Mouse (Mus musculus): ENCODE results near the gene Shisal2a. TPM values are rescaled to one million over a fixed set of nuclear protein-coding genes. Genes with fewer than 3 reads are reported as not detected.

Gene Shisal2a
- total and polyA plus RNA-seq, 3 experiments: not detected

- Histone ChIP-seq H3K4me2 (ENCODE audit: insufficient read depth, low read depth, poor library complexity, severe bottlenecking) (no peak overlapping the region), H3K9me3 (replicated peaks; ENCODE audit: low read length) (no peaks in the 10 kb centered on the region), H3K79me2 (replicated peaks; ENCODE audit: control insufficient read depth, extremely low read depth, insufficient read depth, poor library complexity, severe bottlenecking) (no peaks in the 10 kb centered on the region), H3K27ac (ENCODE audit: insufficient read depth, low read depth) (no peak overlapping the region), H3K4me3 (replicated peaks in 1 of 3; ENCODE audit: low read depth in 2 of 3, low read length in 2 of 3, poor library complexity in 1 of 3) (no peak overlapping the region), H3K27me3 (replicated peaks) (no peaks in the 10 kb centered on the region), H3K4me1 (ENCODE audit: control insufficient read depth in 1 of 2, insufficient read depth in 2 of 2) (peaks cover 16 to 49% of the 10 kb centered on the region in 2 experiments), H3K9ac (ENCODE audit: insufficient read depth, low read depth) (no peak overlapping the region), H3K36me3 (replicated peaks in 1 of 2; ENCODE audit: control insufficient read depth in 1 of 2, insufficient read depth in 1 of 2, low read length in 1 of 2) (no peaks in the 10 kb centered on the region)
- in situ Hi-C loops (cut with MboI; ENCODE audit: low pct_ligation_motif_present, low pct_unique_long_range_greater_than_20kb, low sequenced_read_pairs): no loop called here
- TF ChIP-seq USF2 (conservative IDR thresholded peaks at IDR 0.05; ENCODE audit: low read depth, low read length) (no peak), JUND (conservative IDR thresholded peaks at IDR 0.05; ENCODE audit: low read depth, low read length) (no peak), MYC (IDR thresholded peaks at IDR 0.05; ENCODE audit: low read depth, low read length) (no peak), JUN (IDR thresholded peaks at IDR 0.05; ENCODE audit: insufficient read depth, low read depth, low read length) (no peak), CTCF (conservative IDR thresholded peaks at IDR 0.05 in 1 of 2, IDR thresholded peaks at IDR 0.05 in 1 of 2; ENCODE audit: low read depth in 2 of 2, low read length in 2 of 2) (no peak), NELFE (IDR thresholded peaks at IDR 0.05; ENCODE audit: low read depth, low read length) (no peak), ZMIZ1 (IDR thresholded peaks at IDR 0.05; ENCODE audit: low read depth, low read length) (no peak), NRF1 (IDR thresholded peaks at IDR 0.05; ENCODE audit: low read depth, low read length) (no peak), ELF1 (IDR thresholded peaks at IDR 0.05; ENCODE audit: low read depth, low read length) (peak; percentile 72), MXI1 (IDR thresholded peaks at IDR 0.05; ENCODE audit: low read depth, low read length) (no peak), BHLHE40 (IDR thresholded peaks at IDR 0.05; ENCODE audit: low read depth, low read length) (no peak), GABPA (IDR thresholded peaks at IDR 0.05; ENCODE audit: insufficient replicate concordance, low read depth, low read length) (no peak), SIN3A (IDR thresholded peaks at IDR 0.05; ENCODE audit: low read length) (no peak), UBTF (IDR thresholded peaks at IDR 0.05; ENCODE audit: low read depth, low read length) (no peak), PAX5 (IDR thresholded peaks at IDR 0.05; ENCODE audit: low read length) (no peak), USF1 (IDR thresholded peaks at IDR 0.05; ENCODE audit: low read depth, low read length) (no peak), SMC3 (IDR thresholded peaks at IDR 0.05; ENCODE audit: low read depth, low read length) (no peak), TBP (conservative IDR thresholded peaks at IDR 0.05; ENCODE audit: low read depth, low read length) (0 out of 2 replicates have a peak, but pooled peaks have one; percentile 33), CHD2 (IDR thresholded peaks at IDR 0.05; ENCODE audit: low read length) (peak; percentile 54; the same call in 1 of the 2 replicates), RAD21 (IDR thresholded peaks at IDR 0.05; ENCODE audit: low read depth, low read length) (no peak), MAX (IDR thresholded peaks at IDR 0.05; ENCODE audit: low read length) (no peak), ETS1 (conservative IDR thresholded peaks at IDR 0.05; ENCODE audit: low read depth, low read length) (no peak; the same call in 1 of the 2 replicates), ZC3H11A (IDR thresholded peaks at IDR 0.05; ENCODE audit: low read depth, low read length) (no peak), CHD1 (IDR thresholded peaks at IDR 0.05; ENCODE audit: low read depth, low read length) (no peak), HCFC1 (IDR thresholded peaks at IDR 0.05; ENCODE audit: low read depth, low read length) (no peak), EP300 (IDR thresholded peaks at IDR 0.05; ENCODE audit: low read length) (peak; percentile 46; the same call in 1 of the 2 replicates)
- dilution Hi-C loops (cut with MboI; ENCODE audit: extremely low pct_ligation_motif_present, extremely low pct_unique_long_range_greater_than_20kb, low sequenced_read_pairs): no loop called here
- DNase-seq (ENCODE audit: extremely low read depth): peak; percentile 65
These were observed 64.2 kb downstream of the Shisal2a start for GRCm38 (mm10) chr4:108318649-108319615.

Other genes starting within 250 kb of the Shisal2a start
- 97.8 and 103 TPM in 2 replicates for gene Scp2, start 238.4 kb downstream of the Shisal2a start, total RNA-seq (2012; rRNA removed)
- 121 and 127 TPM in 2 replicates for gene Scp2, start 238.4 kb downstream of the Shisal2a start, total RNA-seq (2014; rRNA removed)
- 65.0 and 65.8 TPM in 2 replicates for gene Scp2, start 238.4 kb downstream of the Shisal2a start, polyA plus RNA-seq (2012; ENCODE audit: insufficient read length, low read depth)
- gene Echdc2, start 217.9 kb downstream of the Shisal2a start, total RNA-seq (2012; rRNA removed): 47.0 and 51.1 TPM in 2 replicates
- 45.5 and 51.9 TPM in 2 replicates for gene Echdc2, start 217.9 kb downstream of the Shisal2a start, total RNA-seq (2014; rRNA removed)
- 53.4 and 54.3 TPM in 2 replicates for gene Echdc2, start 217.9 kb downstream of the Shisal2a start, polyA plus RNA-seq (2012; ENCODE audit: insufficient read length, low read depth)
- gene Zyg11a, start 165.3 kb downstream of the Shisal2a start, total RNA-seq (2012; rRNA removed): not detected in 2 replicates
- gene Zyg11a, start 165.3 kb downstream of the Shisal2a start, total RNA-seq (2014; rRNA removed): not detected in 2 replicates
- not detected in 2 replicates for gene Zyg11a, start 165.3 kb downstream of the Shisal2a start, polyA plus RNA-seq (2012; ENCODE audit: insufficient read length, low read depth)
- gene Zyg11b, start 82.3 kb downstream of the Shisal2a start, total RNA-seq (2012; rRNA removed): 9.0 and 9.3 TPM in 2 replicates
- 13.9 and 14.2 TPM in 2 replicates for gene Zyg11b, start 82.3 kb downstream of the Shisal2a start, total RNA-seq (2014; rRNA removed)
- gene Zyg11b, start 82.3 kb downstream of the Shisal2a start, polyA plus RNA-seq (2012; ENCODE audit: insufficient read length, low read depth): 10.9 and 11.8 TPM in 2 replicates
- 24.2 and 27.0 TPM in 2 replicates for gene Coa7, start 55.2 kb downstream of the Shisal2a start, total RNA-seq (2012; rRNA removed)
- 18.7 and 23.5 TPM in 2 replicates for gene Coa7, start 55.2 kb downstream of the Shisal2a start, total RNA-seq (2014; rRNA removed)
- gene Coa7, start 55.2 kb downstream of the Shisal2a start, polyA plus RNA-seq (2012; ENCODE audit: insufficient read length, low read depth): 73.8 and 74.3 TPM in 2 replicates
- not detected in 2 replicates for gene Gpx7, start 23.6 kb upstream of the Shisal2a start, total RNA-seq (2012; rRNA removed)
- not detected in 2 replicates for gene Gpx7, start 23.6 kb upstream of the Shisal2a start, total RNA-seq (2014; rRNA removed)
- gene Gpx7, start 23.6 kb upstream of the Shisal2a start, polyA plus RNA-seq (2012; ENCODE audit: insufficient read length, low read depth): not detected in 2 replicates
- 22.0 and 26.3 TPM in 2 replicates for gene Tut4, start 76.1 kb upstream of the Shisal2a start, total RNA-seq (2012; rRNA removed)
- 20.9 and 23.5 TPM in 2 replicates for gene Tut4, start 76.1 kb upstream of the Shisal2a start, total RNA-seq (2014; rRNA removed)
- gene Tut4, start 76.1 kb upstream of the Shisal2a start, polyA plus RNA-seq (2012; ENCODE audit: insufficient read length, low read depth): 40.2 and 67.4 TPM in 2 replicates
- 51.1 and 63.1 TPM in 2 replicates for gene Prpf38a, start 196.0 kb upstream of the Shisal2a start, total RNA-seq (2012; rRNA removed)
- gene Prpf38a, start 196.0 kb upstream of the Shisal2a start, total RNA-seq (2014; rRNA removed): 107 and 127 TPM in 2 replicates
- gene Prpf38a, start 196.0 kb upstream of the Shisal2a start, polyA plus RNA-seq (2012; ENCODE audit: insufficient read length, low read depth): 82.2 and 98.7 TPM in 2 replicates
- gene Orc1, start 196.1 kb upstream of the Shisal2a start, total RNA-seq (2012; rRNA removed): 16.3 and 20.5 TPM in 2 replicates
- gene Orc1, start 196.1 kb upstream of the Shisal2a start, total RNA-seq (2014; rRNA removed): 25.1 and 25.4 TPM in 2 replicates
- gene Orc1, start 196.1 kb upstream of the Shisal2a start, polyA plus RNA-seq (2012; ENCODE audit: insufficient read length, low read depth): 24.8 and 25.0 TPM in 2 replicates
- 60.9 and 61.4 TPM in 2 replicates for gene Cc2d1b, start 236.6 kb upstream of the Shisal2a start, total RNA-seq (2012; rRNA removed)
- 48.9 and 59.0 TPM in 2 replicates for gene Cc2d1b, start 236.6 kb upstream of the Shisal2a start, total RNA-seq (2014; rRNA removed)
- gene Cc2d1b, start 236.6 kb upstream of the Shisal2a start, polyA plus RNA-seq (2012; ENCODE audit: insufficient read length, low read depth): 57.5 and 69.1 TPM in 2 replicates

Measured in CH12.LX (cell line).